Mouse (Mus musculus): ENCODE measurements at regions not wholly inside any gene's neighbourhood (a gene's known extent, or its start where the extent isn't known, plus 50 kb on each side); places are given as distances from the start of the nearest gene placed in this dataset.

- H3K27ac ChIP-seq: no peak overlapping the region
- no peak overlapping the region for H3K4me3 ChIP-seq
- TF ChIP-seq CTCF (conservative IDR thresholded peaks at IDR 0.05): no peak
- no peak for DNase-seq (ENCODE audit: low spot score in 2 of 2)
Measured at GRCm38 (mm10) chr19:14333041-14334012, 264.5 kb downstream of the Tle4 start.

- DNase-seq (ENCODE audit: low spot score in 2 of 2): no peak
- no peak for TF ChIP-seq CTCF (conservative IDR thresholded peaks at IDR 0.05)
- Histone ChIP-seq H3K4me3 (no peak overlapping the region), H3K27ac (no peak overlapping the region)
Measured at GRCm38 (mm10) chr19:14337025-14337424, 260.8 kb downstream of the Tle4 start.

- no peak overlapping the region for H3K4me3 ChIP-seq
- H3K27ac ChIP-seq: no peak overlapping the region
- peak in 1 of 2 experiments; percentile 41 for DNase-seq (ENCODE audit: low spot score in 2 of 2)
- no peak for TF ChIP-seq CTCF (conservative IDR thresholded peaks at IDR 0.05)
Measured at GRCm38 (mm10) chr19:14340759-14341158, 257.1 kb downstream of the Tle4 start.

DNA sequence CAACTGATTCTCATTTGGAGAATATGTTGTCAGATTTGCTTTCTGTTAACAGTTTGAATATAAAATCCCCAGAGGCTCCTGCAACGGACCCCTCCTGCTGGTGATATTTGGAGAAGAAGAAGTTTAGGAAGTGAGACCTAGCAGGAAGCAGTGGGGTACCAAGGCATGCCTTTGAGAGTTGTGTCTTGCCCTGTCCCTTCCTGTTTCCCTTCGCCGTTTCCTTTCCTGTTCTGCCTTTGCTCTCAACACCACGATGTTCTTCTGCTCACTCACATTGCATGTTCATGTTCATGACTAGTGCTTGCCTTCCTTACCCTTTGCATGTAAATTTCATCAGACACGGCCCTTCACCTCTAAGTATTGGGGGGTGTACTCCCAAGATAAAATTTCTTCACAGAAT, 254.0 kb downstream of the Tle4 start:
- no peak overlapping the region for H3K27ac ChIP-seq
- no peak for TF ChIP-seq CTCF (conservative IDR thresholded peaks at IDR 0.05)
- no peak for DNase-seq (ENCODE audit: low spot score in 2 of 2)
- no peak overlapping the region for H3K4me3 ChIP-seq

DNA sequence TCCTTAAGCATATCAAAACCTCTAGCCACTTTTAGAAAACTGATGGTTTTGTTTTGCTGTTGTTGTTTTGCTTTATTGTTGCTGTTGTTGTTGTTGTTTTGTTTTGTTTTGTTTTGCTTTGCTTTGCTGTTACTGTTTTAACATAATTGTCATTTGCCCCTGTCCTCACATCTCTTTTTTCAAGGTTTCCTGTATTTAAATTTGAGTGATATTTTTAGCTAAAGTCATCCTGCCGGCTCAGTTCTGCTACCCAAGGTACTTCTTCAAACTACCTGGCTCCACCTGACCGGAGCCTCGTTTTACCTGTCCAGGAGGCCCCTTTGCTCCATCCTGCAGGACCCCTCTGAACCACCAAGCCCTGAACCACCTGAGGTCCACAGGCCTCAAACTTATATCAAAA, 253.4 kb downstream of the Tle4 start:
- TF ChIP-seq CTCF (conservative IDR thresholded peaks at IDR 0.05): no peak
- DNase-seq (ENCODE audit: low spot score in 2 of 2): no peak
- no peak overlapping the region for H3K27ac ChIP-seq
- H3K4me3 ChIP-seq: no peak overlapping the region

GRCm38 (mm10) chr19:14347026-14347425, 250.8 kb downstream of the Tle4 start:
- no peak for DNase-seq (ENCODE audit: low spot score in 2 of 2)
- Histone ChIP-seq H3K4me3 (no peak overlapping the region), H3K27ac (no peak overlapping the region)
- TF ChIP-seq CTCF (conservative IDR thresholded peaks at IDR 0.05): no peak

DNA sequence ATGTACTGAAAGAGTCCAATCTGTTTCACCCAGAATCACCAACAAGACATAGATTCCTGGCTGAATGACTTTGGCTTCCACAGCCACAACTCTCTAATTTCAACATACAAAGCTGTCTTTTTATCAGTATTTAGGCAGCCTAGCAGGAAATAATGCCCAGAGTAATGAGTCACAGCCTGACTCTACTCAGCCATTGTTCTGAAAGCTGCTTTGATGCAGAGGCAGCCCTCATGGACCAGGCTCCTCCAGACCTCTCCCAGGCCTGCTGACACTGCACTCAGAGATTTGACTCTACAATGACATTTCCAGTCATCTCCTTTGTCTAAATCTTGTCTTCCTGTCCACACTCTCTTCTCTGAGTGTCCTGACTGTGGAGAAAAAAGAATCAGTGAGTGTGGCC, 250.4 kb downstream of the Tle4 start:
- TF ChIP-seq CTCF (conservative IDR thresholded peaks at IDR 0.05): no peak
- DNase-seq (ENCODE audit: low spot score in 2 of 2): no peak
- H3K27ac ChIP-seq: no peak overlapping the region
- H3K4me3 ChIP-seq: no peak overlapping the region

DNA sequence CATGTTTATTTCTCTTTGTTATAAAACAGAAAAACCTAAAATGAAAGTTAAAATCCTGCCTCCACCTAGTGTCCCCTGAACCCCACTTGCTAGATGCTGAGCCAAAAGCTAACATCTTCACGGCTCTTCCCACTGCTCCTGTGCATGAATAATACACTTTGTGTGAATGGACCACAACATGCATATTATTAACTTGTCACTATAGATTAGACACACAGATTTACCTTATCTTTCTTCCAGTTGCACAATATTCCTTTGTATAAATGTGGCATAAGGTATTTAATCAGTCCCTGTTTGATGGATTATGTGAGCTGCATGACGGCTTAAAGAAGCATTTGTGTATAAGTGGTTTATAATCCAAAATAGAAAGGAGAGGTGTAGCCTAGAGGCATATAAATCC, 248.1 kb downstream of the Tle4 start:
- H3K4me3 ChIP-seq: no peak overlapping the region
- no peak for TF ChIP-seq CTCF (conservative IDR thresholded peaks at IDR 0.05)
- no peak overlapping the region for H3K27ac ChIP-seq
- DNase-seq (ENCODE audit: low spot score in 2 of 2): no peak

- no peak overlapping the region for H3K4me3 ChIP-seq
- TF ChIP-seq CTCF (conservative IDR thresholded peaks at IDR 0.05): no peak
Measured at GRCm38 (mm10) chr19:14351728-14352340, 246.0 kb downstream of the Tle4 start.

GRCm38 (mm10) chr19:14352551-14352950, 245.3 kb downstream of the Tle4 start:
- no peak overlapping the region for H3K4me3 ChIP-seq
- no peak overlapping the region for H3K27ac ChIP-seq
- no peak for DNase-seq (ENCODE audit: low spot score in 2 of 2)
- TF ChIP-seq CTCF (conservative IDR thresholded peaks at IDR 0.05): no peak

More at GRCm38 (mm10) chr19:14351728-14352340, 246.0 kb downstream of the Tle4 start:
- no peak for DNase-seq (ENCODE audit: low spot score in 2 of 2)
- no peak overlapping the region for H3K27ac ChIP-seq

DNA sequence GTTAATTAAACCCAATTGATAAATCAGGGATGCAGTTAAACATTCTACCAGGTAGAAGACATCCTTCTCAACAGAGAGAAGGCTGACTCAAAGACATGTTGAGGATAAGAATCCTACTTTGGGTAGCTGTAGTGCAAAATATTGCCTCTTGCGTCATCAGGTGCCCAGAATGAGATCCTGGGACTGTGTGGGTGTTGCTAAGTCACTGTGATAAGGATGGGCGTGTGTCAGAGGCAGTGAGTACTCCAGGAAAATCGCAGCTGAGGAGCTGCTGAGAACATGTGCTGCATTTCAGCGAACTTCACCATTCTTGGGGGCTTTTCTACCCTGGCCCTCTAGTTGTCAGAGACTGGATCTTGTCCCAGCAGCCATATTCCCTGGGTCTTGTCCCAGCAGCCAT, 244.7 kb downstream of the Tle4 start:
- no peak for TF ChIP-seq CTCF (conservative IDR thresholded peaks at IDR 0.05)
- DNase-seq (ENCODE audit: low spot score in 2 of 2): no peak
- H3K4me3 ChIP-seq: no peak overlapping the region
- H3K27ac ChIP-seq: no peak overlapping the region

- peak in 1 of 2 experiments; percentile 8 for DNase-seq (ENCODE audit: low spot score in 2 of 2)
- Histone ChIP-seq H3K27ac (no peak overlapping the region), H3K4me3 (no peak overlapping the region)
- no peak for TF ChIP-seq CTCF (conservative IDR thresholded peaks at IDR 0.05)
Measured at GRCm38 (mm10) chr19:14355128-14355527, 242.7 kb downstream of the Tle4 start.

GRCm38 (mm10) chr19:14355946-14356345, 241.9 kb downstream of the Tle4 start:
- DNase-seq (ENCODE audit: low spot score in 2 of 2): no peak
- no peak overlapping the region for H3K27ac ChIP-seq
- no peak for TF ChIP-seq CTCF (conservative IDR thresholded peaks at IDR 0.05)
- H3K4me3 ChIP-seq: no peak overlapping the region

- TF ChIP-seq CTCF (conservative IDR thresholded peaks at IDR 0.05): no peak
- Histone ChIP-seq H3K4me3 (no peak overlapping the region), H3K27ac (no peak overlapping the region)
- no peak for DNase-seq (ENCODE audit: low spot score in 2 of 2)
Measured at GRCm38 (mm10) chr19:14360611-14361010, 237.2 kb downstream of the Tle4 start.
